ENCODE assay signal across 8 mouse cellular contexts in genomic region chr12:8207578-8207977, GRCm38 (mm10). TPM values are rescaled to one million over a fixed set of nuclear protein-coding genes. Genes with fewer than 3 reads are reported as not detected.
DNase-seq lines count a peak whose midpoint lies in the region; ATAC-seq and TF ChIP-seq lines count a peak whose summit lies in the region.

No protein-coding gene starts in this region.

- WGBS in lung, embryonic 15.5 days, result 20% methylated on average over 5 of the region's 5 CpGs
- 16% methylated on average over 5 of the region's 5 CpGs for WGBS in intestine, embryonic 16.5 days
- 17% methylated on average over 5 of the region's 5 CpGs for WGBS in neural tube, embryonic 13.5 days

- intact Hi-C loops in left cerebral cortex, postnatal 36 days (cut with DNase I), result no loop called here

- no peaks in the 10 kb centered on the region for H3K27me3 ChIP-seq in lung, embryonic 15.5 days
- H3K27me3 ChIP-seq in intestine, embryonic 16.5 days (replicated peaks; ENCODE audit: control insufficient read depth, insufficient read depth, low read length), result no peaks in the 10 kb centered on the region
- 0 out of 2 replicates have a peak, but pooled peaks cover 7% of the 10 kb centered on the region for H3K27me3 ChIP-seq in neural tube, embryonic 13.5 days

- DNase-seq in lung, postnatal 10 days, result no peak
- DNase-seq in cerebellum, adult 11 months, result no peak
- no peak for DNase-seq in adrenal gland, adult 2 months
- no peak for DNase-seq in left cerebral cortex, postnatal 36 days (ENCODE audit: low spot score in 2 of 2)

- H3K9ac ChIP-seq in lung, embryonic 15.5 days, result peak overlapping the region; percentile 70
- peak overlapping the region; percentile 85 for H3K9ac ChIP-seq in intestine, embryonic 16.5 days (ENCODE audit: low read depth, low read length)
- peak overlapping the region; percentile 83 for H3K9ac ChIP-seq in neural tube, embryonic 13.5 days

- H3K4me3 ChIP-seq in lung, embryonic 15.5 days, result peak overlapping the region; percentile 86
- peak overlapping the region; percentile 68 for H3K4me3 ChIP-seq in embryonic fibroblast, embryonic 13.5 days (ENCODE audit: insufficient read depth, low read length)
- peak overlapping the region; percentile 85 for H3K4me3 ChIP-seq in intestine, embryonic 16.5 days (ENCODE audit: low read length)
- H3K4me3 ChIP-seq in neural tube, embryonic 13.5 days, result peak overlapping the region; percentile 80

- no peaks in the 10 kb centered on the region for H3K36me3 ChIP-seq in lung, embryonic 15.5 days
- H3K36me3 ChIP-seq in intestine, embryonic 16.5 days (ENCODE audit: control insufficient read depth, insufficient read depth, low read length), result no peaks in the 10 kb centered on the region
- H3K36me3 ChIP-seq in neural tube, embryonic 13.5 days, result no peaks in the 10 kb centered on the region

- no peak overlapping the region for H3K27ac ChIP-seq in lung, embryonic 15.5 days
- no peak overlapping the region for H3K27ac ChIP-seq in embryonic fibroblast, embryonic 13.5 days (ENCODE audit: insufficient read depth, low read length)
- H3K27ac ChIP-seq in intestine, embryonic 16.5 days (ENCODE audit: low read length), result no peak overlapping the region
- H3K27ac ChIP-seq in neural tube, embryonic 13.5 days (replicated peaks), result no peak overlapping the region

- TF ChIP-seq POLR2A in embryonic fibroblast, embryonic 13.5 days (IDR thresholded peaks at IDR 0.05; ENCODE audit: low read depth, low read length), result no peak

- peaks cover 3% of the 10 kb centered on the region; the same call in 1 of the 2 replicates for H3K4me1 ChIP-seq in lung, embryonic 15.5 days
- no peaks in the 10 kb centered on the region for H3K4me1 ChIP-seq in embryonic fibroblast, embryonic 13.5 days (ENCODE audit: control insufficient read depth, insufficient read depth, low read length)
- H3K4me1 ChIP-seq in intestine, embryonic 16.5 days (ENCODE audit: control insufficient read depth, insufficient read depth, low read length), result no peaks in the 10 kb centered on the region
- H3K4me1 ChIP-seq in neural tube, embryonic 13.5 days (replicated peaks), result peaks cover 13% of the 10 kb centered on the region

- H3K4me2 ChIP-seq in lung, embryonic 15.5 days, result peak overlapping the region; percentile 73
- peak overlapping the region; percentile 65 for H3K4me2 ChIP-seq in intestine, embryonic 16.5 days (ENCODE audit: low read depth, low read length)
- H3K4me2 ChIP-seq in neural tube, embryonic 13.5 days, result peak overlapping the region; percentile 65

- ATAC-seq in lung, embryonic 15.5 days (ENCODE audit: borderline replicate concordance, extremely low read depth, low FRiP score, low TSS enrichment), result no peak
- ATAC-seq in intestine, embryonic 16.5 days, result peak; percentile 27; the same call in 1 of the 2 replicates
- ATAC-seq in neural tube, embryonic 13.5 days (ENCODE audit: low read depth), result peak; percentile 29; the same call in 1 of the 2 replicates

- TF ChIP-seq CTCF in embryonic fibroblast, embryonic 13.5 days (IDR thresholded peaks at IDR 0.05; ENCODE audit: borderline replicate concordance, insufficient read depth, low read length), result no peak

- no peaks in the 10 kb centered on the region for H3K9me3 ChIP-seq in lung, embryonic 15.5 days
- no peaks in the 10 kb centered on the region for H3K9me3 ChIP-seq in intestine, embryonic 16.5 days (ENCODE audit: control insufficient read depth, low read length)
- H3K9me3 ChIP-seq in neural tube, embryonic 13.5 days, result no peaks in the 10 kb centered on the region

RNA-seq across cellular contexts. Expression of gene Ldah, which starts 0.3 kb away (rescaled TPM):
- polyA plus RNA-seq in lung, embryonic 15.5 days (2015; fragmentation: Nextera tagmentation; extraction: Ambion mirVana), result 49.3 and 50.9 TPM in 2 replicates
- 55.2 and 71.1 TPM in 2 replicates for polyA plus RNA-seq in embryonic fibroblast, embryonic 13.5 days (2011; ENCODE audit: insufficient read length, low read depth, missing spikeins)
- 58.1 and 60.0 TPM in 2 replicates for polyA plus RNA-seq in intestine, embryonic 16.5 days (2015; fragmentation: Nextera tagmentation; extraction: Ambion mirVana)
- polyA plus RNA-seq in neural tube, embryonic 13.5 days (2015; fragmentation: Nextera tagmentation; extraction: Ambion mirVana), result 60.5 and 69.1 TPM in 2 replicates
- total RNA-seq in adrenal gland, adult 2 months (2021), result 10 to 100 TPM; 53.0 to 71.8 TPM
- polyA plus RNA-seq in adrenal gland, adult 2 months (2012; rRNA removed), result 12.0 and 19.3 TPM in 2 replicates
- 10 to 100 TPM; 35.6 to 40.0 TPM for total RNA-seq in left cerebral cortex, postnatal 36 days (2021)
